Mouse (Mus musculus) cerebellum, adult 9-10 months (tissue): Measurements from ENCODE around the gene Map6.

Experiments
- DNase-seq: peaks from one replicate; pipeline ENCODE4 v3.0.0; 2022

Map6 gene

DNA sequence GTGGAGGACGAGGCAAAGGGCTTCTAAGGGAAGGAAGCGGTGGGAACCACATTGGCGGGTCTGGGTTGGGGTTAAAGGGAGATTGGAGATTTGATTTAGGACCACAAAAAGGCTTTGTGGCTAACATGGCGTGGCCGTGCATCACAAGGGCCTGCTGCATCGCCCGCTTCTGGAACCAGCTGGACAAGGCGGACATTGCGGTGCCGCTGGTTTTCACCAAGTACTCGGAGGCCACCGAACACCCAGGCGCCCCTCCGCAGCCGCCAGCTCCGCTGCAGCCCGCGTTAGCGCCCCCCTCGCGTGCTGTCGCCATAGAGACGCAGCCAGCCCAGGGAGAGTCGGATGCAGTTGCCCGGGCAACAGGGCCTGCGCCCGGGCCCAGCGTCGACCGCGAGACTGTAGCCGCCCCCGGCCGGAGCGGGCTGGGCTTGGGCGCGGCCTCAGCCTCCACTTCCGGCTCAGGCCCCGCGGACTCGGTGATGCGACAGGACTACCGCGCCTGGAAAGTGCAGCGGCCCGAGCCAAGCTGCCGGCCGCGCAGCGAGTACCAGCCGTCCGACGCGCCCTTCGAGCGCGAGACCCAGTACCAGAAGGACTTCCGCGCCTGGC is 754 bp downstream of the Map6 start:
- peak; percentile 69 for DNase-seq

DNA sequence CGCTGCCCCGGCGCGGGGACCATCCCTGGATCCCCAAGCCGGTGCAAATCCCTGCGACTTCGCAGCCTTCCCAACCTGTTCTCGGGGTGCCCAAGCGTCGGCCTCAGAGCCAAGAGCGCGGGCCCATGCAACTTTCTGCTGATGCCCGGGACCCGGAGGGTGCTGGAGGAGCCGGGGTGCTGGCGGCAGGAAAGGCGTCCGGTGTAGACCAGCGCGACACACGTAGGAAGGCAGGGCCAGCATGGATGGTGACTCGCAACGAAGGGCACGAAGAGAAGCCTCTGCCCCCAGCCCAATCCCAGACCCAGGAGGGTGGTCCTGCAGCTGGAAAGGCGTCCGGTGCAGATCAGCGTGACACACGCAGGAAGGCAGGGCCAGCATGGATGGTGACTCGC is 1.3 kb downstream of the Map6 start:
- DNase-seq = no peak

DNA sequence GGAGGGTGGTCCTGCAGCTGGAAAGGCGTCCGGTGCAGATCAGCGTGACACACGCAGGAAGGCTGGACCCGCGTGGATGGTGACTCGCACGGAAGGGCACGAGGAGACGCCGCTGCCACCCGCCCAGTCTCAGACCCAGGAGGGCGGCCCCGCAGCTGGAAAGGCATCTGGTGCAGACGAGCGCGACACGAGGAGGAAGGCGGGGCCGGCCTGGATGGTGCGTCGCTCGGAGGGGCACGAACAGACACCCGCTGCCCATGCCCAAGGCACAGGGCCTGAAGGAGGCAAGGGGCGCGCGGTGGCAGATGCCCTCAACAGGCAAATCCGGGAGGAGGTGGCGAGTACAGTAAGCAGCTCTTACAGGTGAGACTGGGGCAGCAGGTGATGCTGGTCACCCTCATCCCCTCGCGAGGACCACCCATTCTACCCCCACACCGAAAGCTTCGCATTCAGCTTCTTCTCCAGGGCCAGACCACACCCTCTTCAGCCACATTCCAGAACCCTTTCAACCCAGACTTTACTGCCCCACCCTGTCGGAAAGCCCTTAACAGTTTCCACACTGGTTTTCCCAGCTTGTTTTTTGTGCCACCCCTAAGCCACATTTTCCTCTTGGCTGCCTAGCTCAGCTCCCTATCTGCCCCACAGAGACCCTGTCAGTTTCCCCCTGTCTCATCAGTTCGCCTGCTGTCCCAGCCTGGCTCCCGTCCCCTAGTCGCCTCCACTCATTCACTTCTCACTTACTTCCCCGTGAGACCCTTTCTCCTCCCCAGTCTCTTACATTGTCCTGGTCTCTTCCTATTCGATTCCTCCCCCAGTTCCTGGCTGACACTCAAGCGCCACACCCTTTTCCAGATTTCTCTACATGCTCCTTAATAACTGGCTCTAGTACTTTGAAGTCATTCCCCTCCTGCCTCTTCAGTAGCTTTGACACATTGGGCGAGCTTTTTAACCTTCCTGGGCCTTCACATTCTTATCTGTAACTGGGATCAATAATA is 2.0 kb downstream of the Map6 start:
- DNase-seq = no peak

DNA sequence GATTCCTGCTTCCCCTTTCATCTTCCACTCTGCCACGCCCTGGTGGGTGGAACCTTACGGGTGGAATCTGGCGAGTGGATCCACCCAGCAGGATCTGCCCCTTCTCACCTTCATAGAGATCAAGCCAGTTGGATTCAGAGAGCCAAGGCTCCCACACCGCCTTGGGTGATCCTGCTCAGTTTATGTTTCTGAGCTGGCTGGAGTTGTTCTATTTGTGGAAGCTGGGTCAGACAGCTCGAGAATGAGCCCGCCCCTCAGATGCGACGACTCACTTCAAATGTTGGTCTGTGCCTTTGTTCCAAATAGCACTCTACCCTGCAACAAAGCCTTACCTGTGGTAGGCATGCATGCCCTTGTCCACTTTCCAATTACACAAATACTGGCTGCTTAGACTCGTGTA is 4.4 kb downstream of the Map6 start:
- no peak for DNase-seq

- DNase-seq = no peak
Measured at GRCm38 (mm10) chr7:99275131-99275530, 7.9 kb downstream of the Map6 start.

DNA sequence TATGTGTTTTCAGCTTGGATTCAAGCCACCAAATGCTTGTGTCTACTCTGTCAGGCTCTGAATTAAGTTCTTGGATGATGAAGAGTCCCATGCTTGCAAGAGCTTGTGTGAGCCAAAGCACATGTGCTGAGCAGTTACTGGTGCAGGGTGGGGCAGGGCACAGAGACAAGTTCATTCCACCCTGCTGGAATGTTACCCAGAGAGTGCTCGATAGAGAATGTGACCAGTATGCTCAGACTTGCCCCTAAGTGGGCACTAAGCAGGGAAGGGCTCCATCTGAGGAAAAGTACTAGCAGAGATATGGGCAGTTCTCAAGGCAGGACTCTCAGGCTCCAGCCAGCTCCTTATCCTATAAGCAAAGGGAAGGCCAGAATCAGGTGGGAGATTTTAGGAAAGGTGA is 9.4 kb downstream of the Map6 start:
- DNase-seq = no peak

GRCm38 (mm10) chr7:99278309-99278708 is 11.1 kb downstream of the Map6 start:
- no peak for DNase-seq

GRCm38 (mm10) chr7:99279586-99279985 is 12.3 kb downstream of the Map6 start:
- no peak for DNase-seq

- no peak for DNase-seq
Measured at GRCm38 (mm10) chr7:99287287-99287686, 20.0 kb downstream of the Map6 start.

GRCm38 (mm10) chr7:99290008-99290407 is 22.8 kb downstream of the Map6 start:
- no peak for DNase-seq

- DNase-seq = no peak
Measured at GRCm38 (mm10) chr7:99290925-99291324, 23.7 kb downstream of the Map6 start.

- DNase-seq = no peak
Measured at GRCm38 (mm10) chr7:99294198-99294780, 27.0 kb downstream of the Map6 start.

DNA sequence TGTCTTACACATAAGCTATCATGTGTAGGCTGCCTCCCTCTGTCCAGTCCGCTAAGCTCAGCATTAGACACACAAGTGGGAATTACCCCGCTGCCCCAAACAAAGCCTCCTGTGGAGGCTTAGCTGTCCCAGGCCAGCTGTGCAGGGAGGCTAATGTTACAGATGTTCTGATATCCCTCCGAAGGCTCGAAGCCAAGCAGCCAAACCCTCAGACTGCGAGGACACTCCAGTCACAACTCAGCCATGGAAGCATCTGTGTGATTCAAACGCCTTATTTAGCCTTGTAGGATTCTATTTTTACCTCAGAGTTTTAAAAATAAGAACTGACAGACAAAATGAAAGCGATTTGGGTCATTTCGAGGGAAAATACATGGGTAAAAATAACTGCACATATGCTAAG is 27.9 kb downstream of the Map6 start:
- no peak for DNase-seq

- DNase-seq = no peak
Measured at GRCm38 (mm10) chr7:99300650-99301175, 33.5 kb downstream of the Map6 start.

GRCm38 (mm10) chr7:99304029-99304428 is 36.8 kb downstream of the Map6 start:
- DNase-seq = peak; percentile 18

DNA sequence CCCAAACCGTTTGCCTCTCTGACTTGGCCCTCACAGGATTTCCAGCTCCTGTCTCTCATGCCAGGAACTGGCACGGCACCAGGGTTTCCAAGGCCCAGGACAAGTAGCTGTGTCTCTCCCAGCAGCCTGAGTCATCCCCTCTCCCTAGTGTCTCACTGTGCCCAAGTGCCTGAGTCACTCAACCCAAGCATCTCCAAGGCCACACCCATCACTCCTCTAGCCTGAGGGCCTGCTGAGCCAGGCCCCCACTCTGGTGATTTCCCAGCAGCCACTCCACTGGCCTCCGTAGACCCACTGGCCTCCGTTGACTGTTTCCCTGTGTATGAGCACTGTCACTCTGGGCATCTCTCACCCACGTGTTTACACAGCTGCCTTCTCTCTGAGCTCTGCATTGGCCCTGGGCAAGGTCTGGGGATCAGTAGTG is 37.7 kb downstream of the Map6 start:
- DNase-seq = peak; percentile 85

- no peak for DNase-seq
Measured at GRCm38 (mm10) chr7:99305688-99306087, 38.4 kb downstream of the Map6 start.

- DNase-seq = no peak
Measured at GRCm38 (mm10) chr7:99306640-99307039, 39.4 kb downstream of the Map6 start.

- no peak for DNase-seq
Measured at GRCm38 (mm10) chr7:99311433-99311832, 44.2 kb downstream of the Map6 start.

DNA sequence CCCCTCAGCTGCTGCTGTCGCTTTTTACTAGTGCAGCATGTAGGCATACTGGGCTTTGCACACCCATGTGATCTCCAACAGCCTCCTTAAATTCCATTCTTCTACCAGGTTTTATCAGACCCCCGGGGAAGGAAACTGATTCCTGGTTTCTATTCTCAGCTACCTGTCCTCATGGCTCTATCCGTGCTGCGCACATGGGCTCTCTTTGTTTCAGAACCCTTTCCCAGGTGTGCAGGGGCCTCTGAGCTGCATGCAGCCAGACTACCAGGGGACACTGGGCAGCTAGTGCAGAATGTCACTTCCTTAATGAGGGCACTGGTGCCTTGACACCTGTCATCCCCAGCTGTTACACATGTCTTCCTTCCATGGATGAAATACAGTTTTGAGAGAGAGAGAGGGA is 44.8 kb downstream of the Map6 start:
- no peak for DNase-seq

- no peak for DNase-seq
Measured at GRCm38 (mm10) chr7:99312671-99313143, 45.5 kb downstream of the Map6 start.

GRCm38 (mm10) chr7:99313253-99313652 is 46.0 kb downstream of the Map6 start:
- DNase-seq = no peak

DNA sequence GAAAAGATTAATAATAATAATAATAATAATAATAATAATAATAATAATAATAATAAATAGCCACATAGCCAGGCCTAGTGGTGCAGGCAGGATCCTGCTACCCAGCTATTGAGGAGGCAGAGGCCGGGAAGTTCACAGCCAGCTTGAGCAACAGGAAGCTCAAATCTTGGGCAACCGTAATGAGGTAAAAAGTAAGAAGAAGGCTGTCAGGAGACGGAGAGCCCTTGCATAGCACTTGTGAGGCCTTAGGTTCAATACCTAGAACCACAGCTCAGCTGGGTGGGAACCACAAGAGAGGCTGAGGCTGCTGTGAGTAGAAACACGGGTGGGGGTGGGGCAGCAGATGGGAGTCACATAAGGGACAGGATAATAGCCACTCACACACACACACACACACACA is 47.3 kb downstream of the Map6 start:
- no peak for DNase-seq
